In genomic region chr4:24620005-24620404, GRCm38 (mm10) we compare ENCODE assay signal across 14 mouse cellular contexts.
DNase-seq lines count a peak whose midpoint lies in the region; ATAC-seq and TF ChIP-seq lines count a peak whose summit lies in the region.
"Had no signal": no experiment of that assay in that cellular context is flagged by ENCODE, and none has a peak within 500 bp of the region (broad histone marks: within the 10 kb centered on the region; RNA-seq: fewer than 3 reads in every experiment).

No protein-coding gene starts in this region.

- H3K27me3 ChIP-seq in hindbrain, embryonic 16.5 days (replicated peaks; ENCODE audit: control insufficient read depth, insufficient read depth, low read length): no peaks in the 10 kb centered on the region
- no peaks in the 10 kb centered on the region for H3K27me3 ChIP-seq in hindbrain, embryonic 11.5 days (ENCODE audit: control insufficient read depth, insufficient read depth, low read length)
- no peaks in the 10 kb centered on the region for H3K27me3 ChIP-seq in lung, embryonic 15.5 days
- no peaks in the 10 kb centered on the region for H3K27me3 ChIP-seq in cerebellum, adult 2 months (ENCODE audit: control insufficient read depth, insufficient read depth, low read length)
- H3K27me3 ChIP-seq: embryonic facial prominence, embryonic 12.5 days; liver, embryonic 13.5 days had no signal

- DNase-seq in hindbrain, embryonic 11.5 days (ENCODE audit: low spot score): no peak
- DNase-seq in lung, postnatal 14 days: no peak
- DNase-seq in embryo, embryonic 9.5 days (ENCODE audit: extremely low spot score): peak; percentile 9
- peak; percentile 8 for DNase-seq in lung, postnatal 36 days
- DNase-seq in cerebellum, adult 2 months: no peak
- no peak for DNase-seq in right cerebral cortex, postnatal 4 days
- DNase-seq: adrenal gland, postnatal 36 days; cerebellum, adult 9-11 months; liver, embryonic 13.5 days; thymus, adult 18-20 months had no signal

- H3K27ac ChIP-seq in hindbrain, embryonic 16.5 days (ENCODE audit: low read depth, low read length): no peak overlapping the region
- H3K27ac ChIP-seq in hindbrain, embryonic 11.5 days (ENCODE audit: low read depth, low read length): no peak overlapping the region
- peak overlapping the region; percentile 80 for H3K27ac ChIP-seq in lung, embryonic 15.5 days
- no peak overlapping the region for H3K27ac ChIP-seq in cerebellum, adult 2 months (ENCODE audit: insufficient read depth, low read length)
- H3K27ac ChIP-seq: embryonic facial prominence, embryonic 12.5 days; liver, embryonic 13.5 days had no signal

- H3K4me3 ChIP-seq in hindbrain, embryonic 16.5 days (ENCODE audit: low read length): no peak overlapping the region
- H3K4me3 ChIP-seq in hindbrain, embryonic 11.5 days (ENCODE audit: low read depth, low read length): no peak overlapping the region
- no peak overlapping the region for H3K4me3 ChIP-seq in lung, embryonic 15.5 days
- no peak overlapping the region for H3K4me3 ChIP-seq in cerebellum, adult 2 months (replicated peaks; ENCODE audit: insufficient read depth, low read depth, low read length)
- H3K4me3 ChIP-seq: embryonic facial prominence, embryonic 12.5 days; liver, embryonic 13.5 days had no signal

- H3K9me3 ChIP-seq in hindbrain, embryonic 16.5 days (ENCODE audit: control insufficient read depth, low read length): no peaks in the 10 kb centered on the region
- no peaks in the 10 kb centered on the region for H3K9me3 ChIP-seq in hindbrain, embryonic 11.5 days (ENCODE audit: control insufficient read depth, low read length)
- no peaks in the 10 kb centered on the region for H3K9me3 ChIP-seq in lung, embryonic 15.5 days
- H3K9me3 ChIP-seq: embryonic facial prominence, embryonic 12.5 days; liver, embryonic 13.5 days had no signal

- 79% methylated on average over 6 of the region's 6 CpGs for whole genome bisulfite sequencing in hindbrain, embryonic 16.5 days
- 84% methylated on average over 6 of the region's 6 CpGs for WGBS in hindbrain, embryonic 11.5 days
- 22% methylated on average over 6 of the region's 6 CpGs for WGBS in lung, embryonic 15.5 days
- 89% methylated on average over 6 of the region's 6 CpGs for WGBS in cerebellum, adult 2 months

- no peak for TF ChIP-seq POLR2A in cerebellum, adult 2 months (IDR thresholded peaks at IDR 0.05; ENCODE audit: borderline replicate concordance, insufficient read depth, low read length)

- no peaks in the 10 kb centered on the region for H3K36me3 ChIP-seq in hindbrain, embryonic 16.5 days (ENCODE audit: control insufficient read depth, insufficient read depth, low read length)
- no peaks in the 10 kb centered on the region for H3K36me3 ChIP-seq in hindbrain, embryonic 11.5 days (ENCODE audit: control insufficient read depth, insufficient read depth, low read length)
- no peaks in the 10 kb centered on the region for H3K36me3 ChIP-seq in lung, embryonic 15.5 days
- H3K36me3 ChIP-seq: embryonic facial prominence, embryonic 12.5 days; liver, embryonic 13.5 days had no signal

- peak; percentile 61 for ATAC-seq in hindbrain, embryonic 16.5 days
- ATAC-seq in hindbrain, embryonic 11.5 days (ENCODE audit: low FRiP score): no peak
- peak; percentile 86; the same call in 1 of the 2 replicates for ATAC-seq in lung, embryonic 15.5 days (ENCODE audit: borderline replicate concordance, extremely low read depth, low FRiP score, low TSS enrichment)
- ATAC-seq: forebrain, embryonic 14.5 days had no signal

- TF ChIP-seq CTCF in cerebellum, adult 2 months (IDR thresholded peaks at IDR 0.05; ENCODE audit: borderline replicate concordance, insufficient read depth, low read depth, low read length): no peak

- H3K9ac ChIP-seq in hindbrain, embryonic 16.5 days (ENCODE audit: low read depth, low read length): no peak overlapping the region
- no peak overlapping the region for H3K9ac ChIP-seq in hindbrain, embryonic 11.5 days (ENCODE audit: low read depth, low read length)
- no peak overlapping the region for H3K9ac ChIP-seq in lung, embryonic 15.5 days
- H3K9ac ChIP-seq: embryonic facial prominence, embryonic 12.5 days; liver, embryonic 13.5 days had no signal

- H3K4me1 ChIP-seq in hindbrain, embryonic 16.5 days (ENCODE audit: control insufficient read depth, insufficient read depth, low read depth, low read length): no peaks in the 10 kb centered on the region
- no peaks in the 10 kb centered on the region for H3K4me1 ChIP-seq in hindbrain, embryonic 11.5 days (replicated peaks; ENCODE audit: control insufficient read depth, insufficient read depth, low read length)
- peaks cover 2% of the 10 kb centered on the region; the same call in 1 of the 2 replicates for H3K4me1 ChIP-seq in lung, embryonic 15.5 days
- peaks cover 5% of the 10 kb centered on the region; the same call in 1 of the 2 replicates for H3K4me1 ChIP-seq in cerebellum, adult 2 months (ENCODE audit: control insufficient read depth, insufficient read depth, low read length)
- H3K4me1 ChIP-seq: embryonic facial prominence, embryonic 12.5 days; liver, embryonic 13.5 days had no signal

- H3K4me2 ChIP-seq in hindbrain, embryonic 16.5 days (ENCODE audit: low read length): no peak overlapping the region
- H3K4me2 ChIP-seq in hindbrain, embryonic 11.5 days (replicated peaks; ENCODE audit: low read depth, low read length): no peak overlapping the region
- H3K4me2 ChIP-seq in lung, embryonic 15.5 days: no peak overlapping the region
- H3K4me2 ChIP-seq: embryonic facial prominence, embryonic 12.5 days; liver, embryonic 13.5 days had no signal

Comparison
In these comparisons a context has a peak if more than half of its experiments do, and no peak if none do; other contexts are left out.
1. DNase-seq: peak in embryo, embryonic 9.5 days (single experiment) and lung, postnatal 36 days (single experiment); none in hindbrain, embryonic 11.5 days (single experiment), lung, postnatal 14 days (single experiment), cerebellum, adult 2 months (0 of 2) and right cerebral cortex, postnatal 4 days (single experiment).